Mouse (Mus musculus): ENCODE results near the gene Il12rb1. TPM values are rescaled to one million over a fixed set of nuclear protein-coding genes. Genes with fewer than 3 reads are reported as not detected.

The Il12rb1 gene
- total RNA-seq, 2 experiments from 2014 or later: 1.5 TPM

- peak; percentile 73 to 76 for DNase-seq (ENCODE audit: low spot score in 2 of 2)
Measured at GRCm38 (mm10) chr8:70869601-70870041, 61.4 kb downstream of the Il12rb1 start.

Small RNA genes within 50 kb of the gene (microRNA-seq; reads per million reads assigned to microRNA genes)
- 25.2 to 34.8 reads per million in 2 experiments for gene Mir7240

Other genes with a start within 250 kb of the Il12rb1 start
- gene Isyna1, start 214.1 kb upstream of the Il12rb1 start, total RNA-seq (2021): 10 to 100 TPM; 38.8 to 46.1 TPM
- 100 to 1,000 TPM; 253 to 259 TPM for gene Ssbp4, start 199.6 kb upstream of the Il12rb1 start, total RNA-seq (2021)
- 1 to 10 TPM; 1.1 to 1.4 TPM for gene Lrrc25, start 192.3 kb upstream of the Il12rb1 start, total RNA-seq (2021)
- not detected for gene Gdf15, start 176.0 kb upstream of the Il12rb1 start, total RNA-seq (2021)
- 10 to 100 TPM; 25.9 to 30.8 TPM for gene Pgpep1, start 148.1 kb upstream of the Il12rb1 start, total RNA-seq (2021)
- 10 to 100 TPM; 67.8 to 71.7 TPM for gene Lsm4, start 135.2 kb upstream of the Il12rb1 start, total RNA-seq (2021)
- 100 to 1,000 TPM; 163 to 179 TPM for gene Jund, start 109.5 kb upstream of the Il12rb1 start, total RNA-seq (2021)
- gene Iqcn, start 105.0 kb upstream of the Il12rb1 start, total RNA-seq (2021): under 1 TPM in 1 of 2 experiments, not detected in 1; 0.14 TPM
- not detected for gene Gm3336, start 89.9 kb upstream of the Il12rb1 start, total RNA-seq (2021)
- under 1 TPM; 0.81 to 0.91 TPM for gene Pde4c, start 84.7 kb upstream of the Il12rb1 start, total RNA-seq (2021)
- 100 to 1,000 TPM; 793 to 809 TPM for gene Rab3a, start 53.8 kb upstream of the Il12rb1 start, total RNA-seq (2021)
- gene Mpv17l2, start 47.5 kb upstream of the Il12rb1 start, total RNA-seq (2021): 10 to 100 TPM; 47.6 to 52.2 TPM
- gene Pik3r2, start 31.7 kb upstream of the Il12rb1 start, total RNA-seq (2021): 100 to 1,000 TPM; 164 to 178 TPM
- 100 to 1,000 TPM; 295 to 297 TPM for gene Mast3, start 3.4 kb upstream of the Il12rb1 start, total RNA-seq (2021)
- 10 to 100 TPM; 23.3 to 24.5 TPM for gene Arrdc2, start 31.3 kb downstream of the Il12rb1 start, total RNA-seq (2021)
- 10 to 100 TPM; 22.0 to 22.8 TPM for gene Kcnn1, start 54.8 kb downstream of the Il12rb1 start, total RNA-seq (2021)
- gene Ccdc124, start 65.5 kb downstream of the Il12rb1 start, total RNA-seq (2021): 10 to 100 TPM; 84.5 to 92.7 TPM
- gene Slc5a5, start 84.3 kb downstream of the Il12rb1 start, total RNA-seq (2021): 1 to 10 TPM; 7.3 to 8.3 TPM
- 100 to 1,000 TPM; 673 to 736 TPM for gene Rpl18a, start 89.0 kb downstream of the Il12rb1 start, total RNA-seq (2021)
- gene Map1s, start 97.5 kb downstream of the Il12rb1 start, total RNA-seq (2021): 10 to 100 TPM; 73.2 to 77.0 TPM